Mouse (Mus musculus): ENCODE measurements around the gene Cc2d2b. TPM values are rescaled to one million over a fixed set of nuclear protein-coding genes. Genes with fewer than 3 reads are reported as not detected.

Cc2d2b gene
- polyA plus RNA-seq, 1 experiment from 2014 or later, result 0.19 TPM

DNA sequence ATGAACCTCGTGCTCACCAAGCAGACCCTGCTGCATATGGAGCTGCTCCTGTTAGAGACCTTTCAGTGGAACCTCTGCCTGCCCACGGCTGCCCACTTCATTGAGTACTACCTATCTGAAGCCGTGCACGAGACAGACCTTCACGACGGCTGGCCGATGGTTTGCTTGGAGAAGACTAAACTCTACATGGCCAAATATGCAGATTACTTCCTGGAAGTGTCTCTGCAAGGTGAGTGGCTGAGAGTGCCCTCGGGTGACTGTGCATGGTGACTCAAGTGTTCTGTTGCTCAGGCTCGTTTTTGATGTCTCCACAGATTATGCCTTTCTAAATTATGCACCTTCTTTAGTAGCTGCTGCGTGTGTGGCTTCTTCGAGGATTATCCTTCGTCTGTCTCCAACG lies 96.2 kb downstream of the Cc2d2b start:
- peaks cover 85% of the 10 kb centered on the region for H3K36me3 ChIP-seq
- H3K27me3 ChIP-seq, result no peaks in the 10 kb centered on the region
- no peaks in the 10 kb centered on the region for H3K4me1 ChIP-seq
- ATAC-seq (replicated peaks; ENCODE audit: low FRiP score), result no peak
- no peak overlapping the region for H3K4me3 ChIP-seq (replicated peaks)
- H3K27ac ChIP-seq, result no peak overlapping the region
- WGBS, result 93% methylated on average over 13 of the region's 13 CpGs
- H3K9me3 ChIP-seq (replicated peaks), result no peaks in the 10 kb centered on the region
- no peak overlapping the region for H3K4me2 ChIP-seq
- H3K9ac ChIP-seq, result no peak overlapping the region

GRCm38 (mm10) chr19:40849391-40849790 lies 100.8 kb downstream of the Cc2d2b start:
- WGBS, result 86% methylated on average over 12 of the region's 12 CpGs
- Histone ChIP-seq H3K36me3 (peaks cover 57% of the 10 kb centered on the region), H3K27me3 (no peaks in the 10 kb centered on the region), H3K4me1 (no peaks in the 10 kb centered on the region), H3K4me2 (no peak overlapping the region), H3K27ac (no peak overlapping the region), H3K4me3 (replicated peaks) (no peak overlapping the region), H3K9me3 (replicated peaks) (no peaks in the 10 kb centered on the region), H3K9ac (no peak overlapping the region)
- no peak for ATAC-seq (replicated peaks; ENCODE audit: low FRiP score)

- Histone ChIP-seq H3K9me3 (replicated peaks) (no peaks in the 10 kb centered on the region), H3K27ac (no peak overlapping the region), H3K36me3 (no peaks in the 10 kb centered on the region), H3K4me1 (no peaks in the 10 kb centered on the region), H3K9ac (no peak overlapping the region), H3K4me3 (replicated peaks) (no peak overlapping the region), H3K27me3 (peaks cover 24% of the 10 kb centered on the region; the same call in 1 of the 2 replicates), H3K4me2 (no peak overlapping the region)
- WGBS, result 73% methylated on average over 4 of the region's 4 CpGs
- ATAC-seq (replicated peaks; ENCODE audit: low FRiP score), result no peak
These were observed 111.0 kb downstream of the Cc2d2b start for GRCm38 (mm10) chr19:40859555-40859954.

DNA sequence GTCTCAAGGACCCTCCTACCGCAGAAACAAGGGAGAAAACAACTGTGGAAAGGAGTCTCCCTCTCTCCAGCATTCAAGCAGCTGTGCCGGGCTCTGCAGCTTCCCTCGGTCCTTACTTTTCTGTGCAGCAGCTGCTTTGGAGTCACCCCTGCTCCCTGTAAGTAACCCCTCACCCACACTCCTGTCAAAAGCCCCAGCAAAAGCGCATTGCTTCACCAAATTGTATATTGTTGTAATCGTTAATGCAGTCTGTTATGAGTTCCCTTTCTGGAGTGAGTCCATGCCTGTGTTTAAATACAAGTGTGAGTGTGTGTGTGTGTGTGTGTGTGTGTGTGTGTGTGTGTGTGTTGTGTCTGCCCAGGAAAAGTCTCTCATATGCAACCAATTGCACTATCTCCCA lies 119.7 kb downstream of the Cc2d2b start:
- no peak overlapping the region for H3K9ac ChIP-seq
- H3K4me2 ChIP-seq, result no peak overlapping the region
- no peak for ATAC-seq (replicated peaks; ENCODE audit: low FRiP score)
- 0 out of 2 replicates have a peak, but pooled peaks cover 5% of the 10 kb centered on the region for H3K4me1 ChIP-seq
- H3K27me3 ChIP-seq, result peaks cover 37% of the 10 kb centered on the region
- no peak overlapping the region for H3K4me3 ChIP-seq (replicated peaks)
- no peak overlapping the region for H3K27ac ChIP-seq
- H3K36me3 ChIP-seq, result no peaks in the 10 kb centered on the region
- WGBS, result 33% methylated on average over 5 of the region's 5 CpGs
- no peaks in the 10 kb centered on the region for H3K9me3 ChIP-seq (replicated peaks)

DNA sequence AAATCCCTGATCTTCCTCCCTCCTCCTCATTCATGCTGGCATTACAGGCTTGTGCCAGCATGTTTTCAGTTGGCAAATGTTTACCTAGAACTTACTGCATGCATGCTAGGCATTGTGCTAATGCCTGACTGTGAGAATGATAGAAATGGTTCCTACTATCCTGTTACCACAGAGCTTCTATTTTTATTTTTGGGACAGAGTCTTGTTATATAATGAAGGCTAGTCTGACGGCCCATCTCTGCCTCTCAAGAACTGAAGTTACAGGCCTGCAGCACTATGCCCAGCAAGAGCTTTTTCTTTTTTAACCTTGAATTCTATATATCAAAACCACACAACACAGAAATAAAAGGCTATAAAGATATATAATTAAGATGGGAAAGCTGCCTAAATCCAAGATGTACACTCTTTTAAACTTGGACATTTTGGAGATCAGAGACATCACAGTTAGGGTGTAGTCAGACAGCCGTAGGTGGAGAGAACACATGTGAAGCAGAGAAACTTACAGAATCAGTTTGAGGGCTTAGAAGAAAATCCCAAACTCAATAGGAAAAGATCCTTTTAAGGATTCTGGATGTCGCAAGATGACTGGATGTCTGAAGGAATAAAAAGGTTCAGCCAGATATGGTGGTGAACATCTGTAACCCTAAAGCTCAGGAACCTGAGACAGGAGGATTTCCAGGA lies 121.0 kb downstream of the Cc2d2b start:
- no peak overlapping the region for H3K4me3 ChIP-seq (replicated peaks)
- H3K9me3 ChIP-seq (replicated peaks), result no peaks in the 10 kb centered on the region
- H3K9ac ChIP-seq, result no peak overlapping the region
- peaks cover 37% of the 10 kb centered on the region for H3K27me3 ChIP-seq
- no peak for ATAC-seq (replicated peaks; ENCODE audit: low FRiP score)
- 93% methylated on average over 3 of the region's 3 CpGs for WGBS
- no peak overlapping the region for H3K4me2 ChIP-seq
- H3K4me1 ChIP-seq, result 0 out of 2 replicates have a peak, but pooled peaks cover 10% of the 10 kb centered on the region
- H3K27ac ChIP-seq, result no peak overlapping the region
- no peaks in the 10 kb centered on the region for H3K36me3 ChIP-seq

DNA sequence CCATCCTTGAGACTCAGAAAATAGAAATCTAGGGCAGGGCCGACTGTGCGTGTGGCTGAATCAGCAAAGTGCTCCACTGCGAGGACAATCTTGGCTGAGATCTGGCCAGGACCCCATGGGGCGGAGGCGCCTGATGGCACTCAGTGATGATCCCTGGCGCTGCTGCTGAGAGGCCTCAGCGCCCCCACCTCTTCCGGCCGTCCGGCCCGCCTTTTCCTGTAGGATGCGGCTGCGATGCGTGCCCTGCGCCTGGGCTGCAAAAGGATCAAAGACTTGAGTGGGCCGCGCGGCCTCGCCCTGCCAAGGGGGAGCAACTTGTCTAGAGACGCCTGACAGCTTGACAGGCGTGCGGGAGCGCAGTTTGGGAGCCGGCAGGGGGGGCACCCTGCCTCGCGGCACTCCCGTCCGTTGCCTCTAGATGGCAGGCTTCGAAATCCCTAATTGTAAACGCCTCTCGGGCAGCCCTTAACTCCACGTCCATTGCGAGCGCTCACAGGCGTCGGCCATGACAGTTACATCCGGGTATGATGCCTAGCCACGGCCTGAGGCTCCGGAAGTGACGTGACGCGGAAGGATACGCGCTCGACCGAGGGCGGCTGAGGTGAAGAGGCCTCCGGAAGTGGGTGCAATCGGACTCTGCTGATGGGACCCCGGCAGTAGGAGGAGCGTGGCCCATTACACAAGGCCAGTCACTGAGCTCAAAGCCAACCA lies 124.6 kb downstream of the Cc2d2b start:
- Histone ChIP-seq H3K27ac (peak overlapping the region; percentile 84), H3K27me3 (peaks cover 56% of the 10 kb centered on the region), H3K36me3 (no peaks in the 10 kb centered on the region), H3K4me3 (replicated peaks) (peak overlapping the region; percentile 60), H3K4me1 (0 out of 2 replicates have a peak, but pooled peaks cover 10% of the 10 kb centered on the region), H3K4me2 (peak overlapping the region; percentile 89), H3K9me3 (replicated peaks) (no peaks in the 10 kb centered on the region), H3K9ac (0 out of 2 replicates have a peak overlapping the region, but pooled peaks have one; percentile 44)
- 2% methylated on average over 51 of the region's 51 CpGs for WGBS
- ATAC-seq (replicated peaks; ENCODE audit: low FRiP score), result peak; percentile 98

Other genes with a start within 250 kb of the Cc2d2b start
- gene Sorbs1, start 235.0 kb upstream of the Cc2d2b start, polyA plus RNA-seq (2015; fragmentation: Nextera tagmentation; extraction: Ambion mirVana), result 53.4 and 59.2 TPM in 2 replicates
- gene Aldh18a1, start 160.3 kb upstream of the Cc2d2b start, polyA plus RNA-seq (2015; fragmentation: Nextera tagmentation; extraction: Ambion mirVana), result 53.0 and 58.3 TPM in 2 replicates
- gene Tctn3, start 136.5 kb upstream of the Cc2d2b start, polyA plus RNA-seq (2015; fragmentation: Nextera tagmentation; extraction: Ambion mirVana), result 11.4 and 12.3 TPM in 2 replicates
- 5.3 and 6.5 TPM in 2 replicates for gene Entpd1, start 136.4 kb upstream of the Cc2d2b start, polyA plus RNA-seq (2015; fragmentation: Nextera tagmentation; extraction: Ambion mirVana)
- 15.5 and 16.3 TPM in 2 replicates for gene Ccnj, start 82.5 kb downstream of the Cc2d2b start, polyA plus RNA-seq (2015; fragmentation: Nextera tagmentation; extraction: Ambion mirVana)
- 11.6 and 12.4 TPM in 2 replicates for gene Zfp518a, start 146.0 kb downstream of the Cc2d2b start, polyA plus RNA-seq (2015; fragmentation: Nextera tagmentation; extraction: Ambion mirVana)
- 12.6 and 15.6 TPM in 2 replicates for gene Blnk, start 245.8 kb downstream of the Cc2d2b start, polyA plus RNA-seq (2015; fragmentation: Nextera tagmentation; extraction: Ambion mirVana)

Measured in kidney, embryonic 15.5 days (tissue).